In genomic region chr4:91164280-91165121, GRCm38 (mm10) we compare ENCODE assay signal across 11 mouse cellular contexts.
"Had no signal": no experiment of that assay in that cellular context is flagged by ENCODE, and none has a peak within 500 bp of the region (broad histone marks: within the 10 kb centered on the region; RNA-seq: fewer than 3 reads in every experiment).

No protein-coding gene starts in this region.

- H3K4me1 ChIP-seq: intestine, embryonic 15.5 days; kidney, embryonic 15.5 days; limb, embryonic 13.5 days had no signal

- H3K27ac ChIP-seq: intestine, embryonic 15.5 days; kidney, embryonic 15.5 days; limb, embryonic 13.5 days; liver, embryonic 14.5 days had no signal

- H3K4me2 ChIP-seq: intestine, embryonic 15.5 days; kidney, embryonic 15.5 days; limb, embryonic 13.5 days had no signal

- ATAC-seq: intestine, embryonic 15.5 days had no signal

- H3K9me3 ChIP-seq: intestine, embryonic 15.5 days; kidney, embryonic 15.5 days; limb, embryonic 13.5 days had no signal

- H3K4me3 ChIP-seq: intestine, embryonic 15.5 days; kidney, embryonic 15.5 days; limb, embryonic 13.5 days had no signal

- H3K36me3 ChIP-seq: intestine, embryonic 15.5 days; kidney, embryonic 15.5 days; limb, embryonic 13.5 days had no signal

- H3K27me3 ChIP-seq: intestine, embryonic 15.5 days; kidney, embryonic 15.5 days; limb, embryonic 13.5 days had no signal

- H3K9ac ChIP-seq: intestine, embryonic 15.5 days; kidney, embryonic 15.5 days; limb, embryonic 13.5 days; liver, embryonic 14.5 days had no signal

- DNase-seq: kidney, adult 2 months; kidney, postnatal 14 days; left cerebral cortex, postnatal 4 days; lung, adult 18-20 months; right cerebral cortex, adult 18-20 months; thymus, adult 18-20 months; thymus, postnatal 14 days had no signal
